Mouse (Mus musculus) lung, adult 2 months (tissue): ENCODE data around the gene Ppp1r3g.

ENCODE experiments used
- CTCF ChIP-seq: fragments of 200-500 bp; IDR thresholded peaks from 2 replicates; pipeline ENCODE4 v1.5.1; 2011; ENCODE audit warnings: mild to moderate bottlenecking, low read length, control low read depth; ENCODE audit not compliant: insufficient read depth
- POLR2A ChIP-seq: fragments of 200-500 bp; IDR thresholded peaks from 2 replicates; pipeline ENCODE4 v1.6.1; 2011; ENCODE audit warnings: low read depth, mild to moderate bottlenecking, control low read depth, low read length, borderline replicate concordance; ENCODE audit errors: extremely low read depth

DNA sequence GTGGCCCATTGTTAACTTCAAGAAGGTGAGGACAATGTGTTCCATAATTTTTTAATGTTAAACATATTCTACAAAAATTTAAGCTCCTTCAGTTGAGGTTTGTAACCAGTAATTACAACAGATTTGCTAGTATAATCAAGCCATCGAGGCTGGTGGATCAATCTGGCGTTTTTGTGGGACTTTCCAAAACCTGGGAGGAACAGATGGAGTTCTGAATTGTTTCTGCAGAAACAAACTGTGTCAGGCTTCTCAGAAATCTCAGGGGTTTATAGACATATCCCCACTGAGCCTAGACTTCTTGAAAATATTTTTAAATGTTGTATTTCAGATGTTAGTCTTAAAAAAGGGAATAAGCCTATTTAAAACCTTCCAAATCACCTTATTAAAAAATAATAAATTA is 20.6 kb upstream of the Ppp1r3g start:
- TF ChIP-seq CTCF (no peak), POLR2A (no peak)
